11 mouse cellular contexts compared by ENCODE assay signal in genomic region chr3:122206279-122207070, GRCm38 (mm10). TPM values are rescaled to one million over a fixed set of nuclear protein-coding genes. Genes with fewer than 3 reads are reported as not detected.
DNase-seq lines count a peak whose midpoint lies in the region; ATAC-seq and TF ChIP-seq lines count a peak whose summit lies in the region.
"Had no signal": no experiment of that assay in that cellular context is flagged by ENCODE, and none has a peak within 500 bp of the region (broad histone marks: within the 10 kb centered on the region; RNA-seq: fewer than 3 reads in every experiment).

No protein-coding gene starts in this region.

- H3K4me3 ChIP-seq in stomach, embryonic 16.5 days (replicated peaks; ENCODE audit: low read length), result no peak overlapping the region
- no peak overlapping the region for H3K4me3 ChIP-seq in stomach, postnatal 0 days (ENCODE audit: low read depth, low read length)
- H3K4me3 ChIP-seq in kidney, embryonic 15.5 days (replicated peaks), result no peak overlapping the region
- no peak overlapping the region for H3K4me3 ChIP-seq in small intestine, adult 2 months (ENCODE audit: low read depth, low read length)
- H3K4me3 ChIP-seq in gastrocnemius, adult 2 months, result no peak overlapping the region
- H3K4me3 ChIP-seq in neural tube, embryonic 15.5 days (replicated peaks), result no peak overlapping the region
- H3K4me3 ChIP-seq: forebrain, embryonic 10.5 days; neural tube, embryonic 12.5 days had no signal

- intact Hi-C loops in gastrocnemius, adult 2 months (cut with DNase I), result no loop called here

- no peak for TF ChIP-seq EP300 in stomach, postnatal 0 days (optimal IDR thresholded peaks at IDR 0.05)

- no peak overlapping the region for H3K4me2 ChIP-seq in stomach, embryonic 16.5 days (ENCODE audit: low read depth, low read length)
- H3K4me2 ChIP-seq in stomach, postnatal 0 days (replicated peaks; ENCODE audit: low read depth), result no peak overlapping the region
- peak overlapping the region; percentile 13 for H3K4me2 ChIP-seq in kidney, embryonic 15.5 days
- no peak overlapping the region for H3K4me2 ChIP-seq in neural tube, embryonic 15.5 days
- H3K4me2 ChIP-seq: neural tube, embryonic 12.5 days had no signal

- WGBS in stomach, embryonic 16.5 days, result 52% methylated on average over 8 of the region's 8 CpGs
- 40% methylated on average over 8 of the region's 8 CpGs for WGBS in stomach, postnatal 0 days
- 38% methylated on average over 8 of the region's 8 CpGs for WGBS in kidney, embryonic 15.5 days
- 28% methylated on average over 8 of the region's 8 CpGs for WGBS in small intestine, adult 2 months
- WGBS in neural tube, embryonic 15.5 days, result 52% methylated on average over 8 of the region's 8 CpGs

- peak; percentile 54; the same call in 1 of the 2 replicates for ATAC-seq in stomach, embryonic 16.5 days (ENCODE audit: insufficient read depth, low FRiP score)
- no peak for ATAC-seq in stomach, postnatal 0 days (ENCODE audit: low FRiP score, low TSS enrichment)
- peak; percentile 78 for ATAC-seq in kidney, embryonic 15.5 days (replicated peaks; ENCODE audit: low FRiP score)
- no peak for ATAC-seq in neural tube, embryonic 15.5 days (ENCODE audit: low FRiP score)

- TF ChIP-seq POLR2A in small intestine, adult 2 months (IDR thresholded peaks at IDR 0.05; ENCODE audit: low read depth, low read length), result no peak

- H3K4me1 ChIP-seq in stomach, embryonic 16.5 days (ENCODE audit: control insufficient read depth, insufficient read depth, low read length), result peaks cover 28% of the 10 kb centered on the region
- peaks cover 3% of the 10 kb centered on the region for H3K4me1 ChIP-seq in stomach, postnatal 0 days (replicated peaks; ENCODE audit: control insufficient read depth, insufficient read depth)
- peaks cover 39% of the 10 kb centered on the region for H3K4me1 ChIP-seq in kidney, embryonic 15.5 days
- H3K4me1 ChIP-seq in small intestine, adult 2 months (ENCODE audit: control insufficient read depth, insufficient read depth, insufficient read length, low read length), result peaks cover 22% of the 10 kb centered on the region
- no peaks in the 10 kb centered on the region for H3K4me1 ChIP-seq in neural tube, embryonic 15.5 days
- H3K4me1 ChIP-seq: neural tube, embryonic 12.5 days had no signal

- H3K27ac ChIP-seq in stomach, embryonic 16.5 days (ENCODE audit: low read length), result peak overlapping the region; percentile 22; the same call in 1 of the 2 replicates
- H3K27ac ChIP-seq in stomach, postnatal 0 days (replicated peaks), result no peak overlapping the region
- H3K27ac ChIP-seq in kidney, embryonic 15.5 days, result peak overlapping the region; percentile 79
- peak overlapping the region; percentile 75 for H3K27ac ChIP-seq in small intestine, adult 2 months (ENCODE audit: insufficient read depth, low read depth, low read length)
- no peak overlapping the region for H3K27ac ChIP-seq in gastrocnemius, adult 2 months
- no peak overlapping the region for H3K27ac ChIP-seq in neural tube, embryonic 15.5 days (replicated peaks)
- H3K27ac ChIP-seq: forebrain, embryonic 10.5 days; neural tube, embryonic 12.5 days had no signal

- H3K36me3 ChIP-seq in stomach, embryonic 16.5 days (ENCODE audit: control insufficient read depth, insufficient read depth, low read length), result no peaks in the 10 kb centered on the region
- H3K36me3 ChIP-seq in stomach, postnatal 0 days (ENCODE audit: control insufficient read depth, insufficient read depth, low read length), result no peaks in the 10 kb centered on the region
- H3K36me3 ChIP-seq in kidney, embryonic 15.5 days, result no peaks in the 10 kb centered on the region
- H3K36me3 ChIP-seq in small intestine, adult 2 months (ENCODE audit: control insufficient read depth, insufficient read depth, low read length), result no peaks in the 10 kb centered on the region
- no peaks in the 10 kb centered on the region for H3K36me3 ChIP-seq in neural tube, embryonic 15.5 days
- H3K36me3 ChIP-seq: forebrain, embryonic 10.5 days; G1E; neural tube, embryonic 12.5 days had no signal

- H3K9ac ChIP-seq in stomach, embryonic 16.5 days (ENCODE audit: low read length), result no peak overlapping the region
- no peak overlapping the region for H3K9ac ChIP-seq in stomach, postnatal 0 days (ENCODE audit: low read length)
- no peak overlapping the region for H3K9ac ChIP-seq in kidney, embryonic 15.5 days
- no peak overlapping the region for H3K9ac ChIP-seq in neural tube, embryonic 15.5 days (replicated peaks)
- H3K9ac ChIP-seq: neural tube, embryonic 12.5 days had no signal

- H3K9me3 ChIP-seq in stomach, embryonic 16.5 days (replicated peaks; ENCODE audit: control insufficient read depth, low read length), result no peaks in the 10 kb centered on the region
- no peaks in the 10 kb centered on the region for H3K9me3 ChIP-seq in stomach, postnatal 0 days (ENCODE audit: control insufficient read depth, low read length)
- H3K9me3 ChIP-seq in kidney, embryonic 15.5 days (replicated peaks), result no peaks in the 10 kb centered on the region
- no peaks in the 10 kb centered on the region for H3K9me3 ChIP-seq in neural tube, embryonic 15.5 days (replicated peaks)
- H3K9me3 ChIP-seq: forebrain, embryonic 10.5 days; G1E; neural tube, embryonic 12.5 days had no signal

- H3K27me3 ChIP-seq in stomach, embryonic 16.5 days (ENCODE audit: control insufficient read depth, insufficient read depth, low read length), result no peaks in the 10 kb centered on the region
- H3K27me3 ChIP-seq in stomach, postnatal 0 days (ENCODE audit: control insufficient read depth, insufficient read depth, low read length), result no peaks in the 10 kb centered on the region
- H3K27me3 ChIP-seq in kidney, embryonic 15.5 days, result no peaks in the 10 kb centered on the region
- no peaks in the 10 kb centered on the region for H3K27me3 ChIP-seq in small intestine, adult 2 months (ENCODE audit: control insufficient read depth, insufficient read depth, low read length)
- H3K27me3 ChIP-seq in neural tube, embryonic 15.5 days (replicated peaks), result no peaks in the 10 kb centered on the region
- H3K27me3 ChIP-seq: neural tube, embryonic 12.5 days had no signal

- no peak for TF ChIP-seq CTCF in stomach, postnatal 0 days (IDR thresholded peaks at IDR 0.05; ENCODE audit: low read depth)
- TF ChIP-seq CTCF in small intestine, adult 2 months (IDR thresholded peaks at IDR 0.05; ENCODE audit: extremely low read depth, insufficient read length, insufficient replicate concordance, low read depth, low read length), result no peak
- TF ChIP-seq CTCF in gastrocnemius, adult 2 months (IDR thresholded peaks at IDR 0.05), result no peak

- no peak for DNase-seq in stomach, postnatal 0 days (ENCODE audit: low spot score)
- DNase-seq in cerebellum, adult 9-11 months, result peak; percentile 98
- DNase-seq in gastrocnemius, adult 2 months, result no peak
- DNase-seq in spleen, postnatal 36 days (ENCODE audit: low spot score in 2 of 2), result no peak

RNA-seq across cellular contexts. Expression of gene Gclm, which starts 38.9 kb away (rescaled TPM):
- 60.8 and 69.5 TPM in 2 replicates for polyA plus RNA-seq in stomach, embryonic 16.5 days (2015; fragmentation: Nextera tagmentation; extraction: Ambion mirVana)
- polyA plus RNA-seq in stomach, postnatal 0 days (2015; fragmentation: Nextera tagmentation; extraction: Ambion mirVana), result 148 and 155 TPM in 2 replicates
- polyA plus RNA-seq in kidney, embryonic 15.5 days (2015; fragmentation: Nextera tagmentation; extraction: Ambion mirVana), result 91.8 and 102 TPM in 2 replicates
- 155 and 443 TPM in 2 replicates for polyA plus RNA-seq in small intestine, adult 2 months (2012; rRNA removed)
- 10 to 100 TPM; 34.3 to 48.7 TPM for total RNA-seq in gastrocnemius, adult 2 months (2021)
- 50.0 and 52.7 TPM in 2 replicates for polyA plus RNA-seq in neural tube, embryonic 15.5 days (2015; fragmentation: Nextera tagmentation; extraction: Ambion mirVana)

Comparison
In these comparisons a context has a peak if more than half of its experiments do, and no peak if none do; other contexts are left out.
1. ATAC-seq: peak in stomach, embryonic 16.5 days (single experiment) and kidney, embryonic 15.5 days (single experiment); none in stomach, postnatal 0 days (single experiment) and neural tube, embryonic 15.5 days (single experiment).
2. H3K27ac ChIP-seq: peak in stomach, embryonic 16.5 days (single experiment), kidney, embryonic 15.5 days (single experiment) and small intestine, adult 2 months (single experiment); none in stomach, postnatal 0 days (single experiment), gastrocnemius, adult 2 months (single experiment) and neural tube, embryonic 15.5 days (single experiment).